Mouse (Mus musculus) right cerebral cortex, adult 2 months (tissue): Measurements from ENCODE around the gene Lgr6.
"Not testable (repeated sequence)": the region's sequence is repeated elsewhere in the genome, so short reads cannot be mapped to it uniquely, and the experiment has no call there.

ENCODE experiments used
- DNase-seq, 2 experiments: peaks; one replicate each; pipeline ENCODE4 v3.0.0; 2021 to 2022; ENCODE audit warnings: low spot score in 2 of 2

Lgr6 gene

DNA sequence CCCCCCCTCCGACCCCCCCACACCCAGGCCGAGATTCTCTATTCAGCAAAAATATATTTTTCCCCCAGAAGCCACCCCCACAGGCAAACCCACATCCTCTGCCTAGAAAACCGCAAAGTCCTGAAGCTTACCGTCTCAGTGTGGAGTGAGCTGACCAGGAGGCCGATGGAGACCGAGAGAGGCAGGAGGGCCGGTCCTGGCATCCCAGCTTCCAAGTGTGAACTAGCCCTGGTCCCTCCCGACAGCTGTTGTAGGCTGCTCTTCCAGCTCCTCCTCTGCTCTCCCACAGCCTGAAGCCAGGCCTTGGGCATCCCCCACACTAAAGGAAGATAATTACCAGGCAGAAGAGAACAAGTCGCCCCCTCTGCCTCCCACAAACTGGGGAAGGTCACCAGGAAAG lies 23.9 kb upstream of the Lgr6 start:
- DNase-seq, result no peak

GRCm38 (mm10) chr1:135128011-135128441 lies 22.9 kb upstream of the Lgr6 start:
- no peak for DNase-seq

- peak in 1 of 2 experiments; percentile 26 for DNase-seq
Measured at GRCm38 (mm10) chr1:135126443-135127027, 21.5 kb upstream of the Lgr6 start.

GRCm38 (mm10) chr1:135125990-135126389 lies 20.9 kb upstream of the Lgr6 start:
- DNase-seq, result no peak

- DNase-seq, result no peak
Measured at GRCm38 (mm10) chr1:135124573-135125363, 19.7 kb upstream of the Lgr6 start.

GRCm38 (mm10) chr1:135112661-135113060 lies 7.6 kb upstream of the Lgr6 start:
- DNase-seq, result peak in 1 of 2 experiments; percentile 27

DNA sequence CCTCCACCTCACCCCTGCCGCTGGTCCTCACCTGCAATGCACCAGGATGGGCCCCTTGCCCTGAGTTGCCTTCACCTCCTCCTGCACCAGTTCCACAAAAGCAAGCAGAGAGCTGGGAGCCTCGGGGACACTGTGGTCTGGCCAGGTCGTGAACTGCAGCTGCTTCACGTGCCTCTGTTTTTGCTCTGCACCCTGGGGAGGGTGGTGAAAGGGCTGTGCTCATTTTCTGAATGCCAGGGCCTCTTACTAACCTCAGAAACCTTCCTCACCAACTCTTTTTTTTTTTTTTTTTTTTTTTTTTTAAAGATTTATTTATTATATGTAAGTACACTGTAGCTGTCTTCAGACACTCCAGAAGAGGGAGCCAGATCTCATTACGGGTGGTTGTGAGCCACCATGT lies 6.2 kb upstream of the Lgr6 start:
- not testable (repeated sequence) for DNase-seq

DNA sequence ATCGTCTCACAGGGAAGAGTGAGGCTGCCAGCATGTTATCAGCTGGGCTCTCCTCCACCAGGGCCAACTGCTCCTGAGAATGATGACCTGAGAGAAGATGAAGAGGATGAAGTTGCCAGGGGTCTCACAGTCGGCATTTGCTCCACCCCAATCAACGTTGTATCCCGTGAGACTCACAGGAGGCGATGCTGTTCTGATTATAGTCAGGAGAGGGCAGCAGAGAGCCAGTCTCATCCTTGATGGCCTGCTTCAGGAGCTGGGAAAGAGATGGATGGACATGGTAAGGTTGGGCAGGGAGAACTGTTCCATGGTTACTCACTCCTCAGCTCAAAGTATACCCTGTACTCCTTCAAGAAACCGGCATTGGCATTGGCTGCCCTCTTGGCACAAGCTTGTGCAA lies 5.0 kb upstream of the Lgr6 start:
- peak; percentile 83 to 86 for DNase-seq

- no peak for DNase-seq
Measured at GRCm38 (mm10) chr1:135108611-135109010, 3.5 kb upstream of the Lgr6 start.

DNA sequence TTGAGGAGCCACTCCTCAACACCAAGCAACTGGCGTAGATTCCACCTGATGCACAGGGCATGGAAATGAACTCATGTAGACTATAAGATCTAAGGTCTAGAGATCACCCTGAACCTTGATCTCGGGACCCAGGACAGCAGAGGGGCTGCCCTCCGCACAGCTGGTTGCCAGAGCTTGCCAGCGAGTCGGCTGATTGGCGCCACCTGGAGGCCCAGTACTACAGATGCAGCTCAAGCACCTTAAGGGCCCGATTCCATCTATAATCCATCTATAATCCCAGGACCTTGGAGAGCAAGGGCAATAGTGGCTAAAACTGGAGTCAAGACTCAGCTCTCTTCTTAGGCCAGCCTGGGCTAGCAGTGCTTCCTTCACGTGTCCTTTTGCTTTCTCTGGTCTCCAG lies 875 bp upstream of the Lgr6 start:
- peak; percentile 54 to 70 for DNase-seq

GRCm38 (mm10) chr1:135100400-135100799 lies 4.7 kb downstream of the Lgr6 start:
- no peak for DNase-seq

DNA sequence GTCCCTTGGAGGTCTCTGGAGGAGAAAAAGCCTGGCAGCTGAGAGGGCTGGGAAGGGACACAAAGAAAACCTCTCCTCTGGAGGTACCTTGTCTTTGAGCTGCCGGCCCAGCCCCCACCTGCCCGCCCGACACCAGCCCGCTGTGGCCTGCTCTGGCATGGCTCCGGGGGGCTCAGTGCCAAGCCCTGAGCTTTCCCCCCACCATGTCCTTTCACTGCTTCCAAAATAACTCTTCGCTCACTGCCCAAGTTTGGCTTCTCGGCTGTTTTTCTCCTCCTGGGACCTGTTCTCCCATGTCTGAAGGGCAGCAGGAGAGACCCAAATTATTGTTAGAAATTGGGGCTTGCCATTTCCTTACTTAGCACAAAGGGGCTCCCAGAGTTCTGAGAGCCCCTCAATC lies 6.6 kb downstream of the Lgr6 start:
- DNase-seq, result peak in 1 of 2 experiments; percentile 12

DNA sequence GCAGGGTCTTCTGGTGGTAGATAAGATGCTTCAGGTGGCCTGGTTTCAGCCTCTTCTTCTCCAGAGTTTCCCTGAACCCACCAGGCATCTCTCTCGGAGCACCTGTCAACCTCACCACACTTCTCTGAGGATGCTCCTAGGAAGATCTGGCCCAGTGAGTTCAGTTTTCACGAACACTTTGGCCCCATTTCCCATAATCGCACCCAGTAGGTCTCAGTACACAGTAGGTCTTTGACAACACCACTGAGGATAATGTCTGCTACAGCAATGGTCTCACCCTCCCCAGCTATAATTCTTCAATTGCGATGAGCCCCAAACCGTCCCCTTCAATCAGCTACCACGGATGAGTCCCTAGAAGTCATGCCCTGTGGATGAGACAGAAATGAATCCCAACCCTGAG lies 7.6 kb downstream of the Lgr6 start:
- DNase-seq, result no peak

DNA sequence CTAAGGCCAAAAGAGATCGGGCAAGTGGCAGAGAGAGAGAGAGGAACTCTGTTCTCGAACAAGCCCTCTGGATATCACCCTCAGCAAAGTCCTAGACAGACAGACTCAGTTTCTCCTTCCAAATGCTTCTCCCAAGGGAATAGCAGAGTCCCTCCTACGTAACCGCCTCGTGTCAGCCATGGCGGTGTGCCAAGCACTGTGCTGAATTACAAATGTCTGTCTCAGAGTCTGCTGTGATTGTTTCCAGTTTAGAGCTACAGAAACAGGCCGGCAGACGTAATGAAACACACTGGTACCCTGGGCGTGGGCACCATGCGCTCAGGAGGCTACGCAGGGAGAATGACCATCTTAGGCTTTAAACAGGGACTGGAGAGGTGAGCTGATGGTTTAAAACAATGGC lies 8.8 kb downstream of the Lgr6 start:
- peak; percentile 51 to 61 for DNase-seq

DNA sequence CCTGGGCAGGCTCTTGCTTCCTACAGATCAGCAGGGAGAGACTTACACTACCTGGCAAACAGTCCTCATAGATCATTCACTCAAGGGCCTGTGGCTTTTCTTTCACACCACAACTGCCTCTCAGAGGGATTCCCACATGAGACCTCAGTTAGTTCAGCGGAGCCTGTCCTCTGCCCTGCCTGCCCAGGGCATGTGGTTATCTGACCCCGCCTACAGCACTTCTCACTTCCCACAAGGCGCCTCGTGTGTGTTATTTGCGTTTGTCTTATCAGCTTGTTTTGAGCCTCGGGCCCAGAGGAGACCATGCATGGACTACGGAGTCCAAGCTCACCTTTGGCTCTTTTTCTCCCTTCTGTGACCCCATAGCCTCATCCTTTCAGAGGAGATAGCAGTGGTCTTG lies 9.9 kb downstream of the Lgr6 start:
- no peak for DNase-seq

GRCm38 (mm10) chr1:135094723-135095122 lies 10.4 kb downstream of the Lgr6 start:
- no peak for DNase-seq

GRCm38 (mm10) chr1:135090914-135091313 lies 14.2 kb downstream of the Lgr6 start:
- DNase-seq, result no peak

DNA sequence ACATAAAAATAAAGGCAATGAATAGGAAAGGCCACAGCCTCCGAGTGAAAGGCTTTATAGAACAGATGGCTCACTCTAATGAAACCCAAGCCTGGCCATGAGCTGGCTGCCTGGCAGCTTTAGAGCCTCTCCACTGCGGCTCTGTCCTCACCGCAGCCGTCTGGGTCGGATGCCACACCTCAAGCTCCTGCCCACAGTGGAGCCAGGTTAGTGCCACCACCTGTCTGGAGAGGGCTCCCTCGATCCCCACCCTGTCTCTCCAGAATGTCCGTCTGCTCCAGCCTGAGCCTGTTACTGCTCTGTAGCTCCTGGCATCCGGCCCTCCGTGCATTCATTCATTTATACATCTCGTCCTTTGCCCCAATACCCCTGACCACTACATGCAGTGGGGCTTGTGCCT lies 15.4 kb downstream of the Lgr6 start:
- DNase-seq, result no peak

DNA sequence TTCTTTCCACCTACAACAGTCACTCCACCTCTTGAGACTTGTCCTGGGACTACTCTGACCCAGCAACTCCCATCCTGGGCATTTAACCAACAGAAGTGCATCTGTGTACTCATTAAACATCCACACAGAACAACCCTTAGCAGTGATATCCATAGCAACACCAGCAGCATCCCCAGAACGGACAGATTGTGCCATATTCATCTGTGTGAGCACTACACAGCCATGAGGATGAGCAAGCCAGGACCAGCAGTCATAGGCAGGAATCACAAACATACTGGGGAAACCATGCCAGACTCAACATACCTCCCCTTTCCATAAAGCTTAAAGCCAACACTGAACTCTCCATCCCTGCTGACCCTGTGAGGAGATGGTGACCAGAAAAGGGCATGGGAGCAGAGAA lies 17.7 kb downstream of the Lgr6 start:
- DNase-seq, result no peak

DNA sequence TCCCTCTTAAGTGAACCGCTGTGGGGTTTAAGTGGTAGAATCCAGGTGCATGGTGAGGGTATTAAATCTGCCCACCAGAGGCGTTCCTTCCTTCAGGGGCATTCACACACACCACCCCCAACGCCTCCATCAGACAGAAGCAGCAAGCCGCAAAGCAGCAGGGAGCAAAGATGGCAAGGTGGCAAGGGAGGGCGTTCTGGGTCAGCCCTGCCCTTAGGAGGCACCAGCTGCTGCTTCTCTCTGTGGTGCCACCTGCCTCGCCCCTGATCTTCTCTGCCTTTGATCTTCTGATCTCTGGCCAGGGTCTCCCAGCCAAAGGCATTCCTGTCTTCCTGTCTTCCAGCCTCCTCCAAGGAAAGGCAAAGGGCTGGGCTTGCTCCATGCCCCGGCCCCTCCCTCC lies 19.1 kb downstream of the Lgr6 start:
- DNase-seq, result no peak

GRCm38 (mm10) chr1:135085296-135085871 lies 19.7 kb downstream of the Lgr6 start:
- no peak for DNase-seq

DNA sequence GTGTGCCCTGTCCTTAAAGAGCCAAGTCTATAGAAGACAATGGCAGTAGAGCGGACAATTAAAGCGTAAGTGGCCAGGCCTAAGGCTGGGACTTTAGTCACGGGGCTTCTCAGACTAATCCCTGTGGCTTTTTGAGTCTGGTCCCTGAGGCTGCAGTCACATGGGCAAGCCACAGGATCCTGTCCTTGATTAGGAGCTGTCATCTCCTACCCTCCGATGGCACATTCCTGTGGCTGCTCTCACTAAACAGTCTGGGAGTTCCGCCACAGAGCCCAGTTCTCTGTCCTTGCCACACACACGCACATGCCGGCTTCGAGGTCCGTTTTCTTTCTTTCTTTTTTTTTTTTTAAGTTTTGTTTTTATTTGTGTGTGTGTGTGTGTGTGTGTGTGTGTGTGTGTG lies 21.6 kb downstream of the Lgr6 start:
- no peak for DNase-seq

- DNase-seq, result no peak
Measured at GRCm38 (mm10) chr1:135082267-135082666, 22.8 kb downstream of the Lgr6 start.
